Mouse (Mus musculus) megakaryocyte, embryonic 14.5 days (primary cell): ENCODE results near the gene Psmb11. TPM values are rescaled to one million over a fixed set of nuclear protein-coding genes. Genes with fewer than 3 reads are reported as not detected.
A peak's percentile ranks its signal among the peaks of the same experiment; 100 is the strongest.

Experiments used
- H3K27me3 ChIP-seq: replicated peaks from 2 replicates; pipeline ENCODE3; 2012; ENCODE audit warnings: inconsistent platforms
- H3K36me3 ChIP-seq: replicated peaks from 2 replicates; pipeline ENCODE3; 2012; ENCODE audit warnings: low read length, inconsistent platforms, mixed read lengths
- H3K4me1 ChIP-seq: 2 replicates; pipeline ENCODE4 v1.6.1; 2012; ENCODE audit warnings: inconsistent platforms
- H3K4me3 ChIP-seq: replicated peaks from 2 replicates; pipeline ENCODE3; 2012; ENCODE audit warnings: moderate library complexity, mild to moderate bottlenecking, inconsistent platforms
- H3K9me3 ChIP-seq: 2 replicates; pipeline ENCODE4 v1.6.1; 2012; ENCODE audit warnings: inconsistent platforms
- FLI1 ChIP-seq: IDR thresholded peaks from 2 replicates; pipeline ENCODE4 v1.6.1; 2012; ENCODE audit warnings: low read length, inconsistent platforms, mixed read lengths
- GATA1 ChIP-seq: IDR thresholded peaks from 3 replicates; pipeline ENCODE4 v1.6.1; 2012; ENCODE audit warnings: mixed read lengths, low read length, inconsistent platforms, borderline replicate concordance
- polyA plus RNA-seq: library from polyadenylated mRNA; stranded (reverse); fragments of >175 nt; gene quantifications from 2 replicates; pipeline ENCODE4 v1.2.3, GENCODE M21; 2012; ENCODE audit warnings: low replicate concordance; ENCODE audit not compliant: insufficient read depth

Gene Psmb11
- polyA plus RNA-seq, 1 experiment, result not detected

- TF ChIP-seq GATA1, result no peak
Measured at GRCm38 (mm10) chr14:54617897-54618365, 3.3 kb upstream of the Psmb11 start, which contains the start of gene Psmb5. Gene Psmb5, minus strand, starts transcription at chr14:54618022.

GRCm38 (mm10) chr14:54623334-54623733, 2.1 kb downstream of the Psmb11 start:
- H3K36me3 ChIP-seq, result no peaks in the 10 kb centered on the region
- TF ChIP-seq GATA1 (no peak), FLI1 (no peak)
- H3K27me3 ChIP-seq, result peaks cover 37% of the 10 kb centered on the region
- no peaks in the 10 kb centered on the region for H3K9me3 ChIP-seq
- peaks cover 3% of the 10 kb centered on the region for H3K4me1 ChIP-seq
- no peak overlapping the region for H3K4me3 ChIP-seq

More at GRCm38 (mm10) chr14:54617897-54618365, 3.3 kb upstream of the Psmb11 start, which contains the start of gene Psmb5:
- Histone ChIP-seq H3K4me3 (peak within 1 kb of the TSS; percentile 93), H3K4me1 (peaks cover 20% of the 10 kb centered on the region), H3K36me3 (peaks cover 28% of the 10 kb centered on the region), H3K27me3 (peaks cover 3% of the 10 kb centered on the region), H3K9me3 (no peaks in the 10 kb centered on the region)

- TF ChIP-seq GATA1, result no peak
- Histone ChIP-seq H3K9me3 (no peaks in the 10 kb centered on the region), H3K4me1 (peaks cover 18% of the 10 kb centered on the region), H3K4me3 (no peak overlapping the region), H3K36me3 (no peaks in the 10 kb centered on the region), H3K27me3 (peaks cover 38% of the 10 kb centered on the region)
Measured at GRCm38 (mm10) chr14:54624976-54625375, 3.7 kb downstream of the Psmb11 start.

- H3K4me1 ChIP-seq, result peaks cover 38% of the 10 kb centered on the region
Measured at GRCm38 (mm10) chr14:54628103-54628502, 6.9 kb downstream of the Psmb11 start.

GRCm38 (mm10) chr14:54629797-54630196, 8.6 kb downstream of the Psmb11 start:
- TF ChIP-seq GATA1, result no peak
- TF ChIP-seq FLI1, result no peak
- H3K4me3 ChIP-seq, result no peak overlapping the region
- peaks cover 23% of the 10 kb centered on the region for H3K36me3 ChIP-seq
- H3K27me3 ChIP-seq, result peaks cover 30% of the 10 kb centered on the region
- H3K9me3 ChIP-seq, result no peaks in the 10 kb centered on the region
- H3K4me1 ChIP-seq, result peaks cover 38% of the 10 kb centered on the region

More at GRCm38 (mm10) chr14:54628103-54628502, 6.9 kb downstream of the Psmb11 start:
- Histone ChIP-seq H3K4me3 (no peak overlapping the region), H3K36me3 (peaks cover 17% of the 10 kb centered on the region), H3K9me3 (no peaks in the 10 kb centered on the region), H3K27me3 (peaks cover 35% of the 10 kb centered on the region)
- no peak for TF ChIP-seq FLI1
- no peak for TF ChIP-seq GATA1

GRCm38 (mm10) chr14:54630583-54631239, 9.5 kb downstream of the Psmb11 start:
- Histone ChIP-seq H3K27me3 (peaks cover 21% of the 10 kb centered on the region), H3K9me3 (no peaks in the 10 kb centered on the region), H3K36me3 (peaks cover 25% of the 10 kb centered on the region), H3K4me3 (peak overlapping the region; percentile 42), H3K4me1 (peaks cover 38% of the 10 kb centered on the region)
- TF ChIP-seq GATA1 (no peak), FLI1 (no peak)

GRCm38 (mm10) chr14:54631240-54631599, 10.0 kb downstream of the Psmb11 start:
- TF ChIP-seq FLI1, result no peak
- Histone ChIP-seq H3K4me3 (no peak overlapping the region), H3K4me1 (peaks cover 38% of the 10 kb centered on the region), H3K9me3 (no peaks in the 10 kb centered on the region), H3K27me3 (peaks cover 16% of the 10 kb centered on the region), H3K36me3 (peaks cover 29% of the 10 kb centered on the region)

- Histone ChIP-seq H3K4me3 (no peak overlapping the region), H3K27me3 (peaks cover 6% of the 10 kb centered on the region), H3K9me3 (no peaks in the 10 kb centered on the region), H3K36me3 (peaks cover 38% of the 10 kb centered on the region), H3K4me1 (peaks cover 38% of the 10 kb centered on the region)
- TF ChIP-seq GATA1 (no peak), FLI1 (no peak)
Measured at GRCm38 (mm10) chr14:54632252-54632651, 11.0 kb downstream of the Psmb11 start.

- H3K36me3 ChIP-seq, result peaks cover 43% of the 10 kb centered on the region
- TF ChIP-seq GATA1 (no peak), FLI1 (no peak)
Measured at GRCm38 (mm10) chr14:54634182-54634581, 12.9 kb downstream of the Psmb11 start.

GRCm38 (mm10) chr14:54636954-54637353, 15.7 kb downstream of the Psmb11 start:
- H3K4me3 ChIP-seq, result no peak overlapping the region
- H3K27me3 ChIP-seq, result peaks cover 31% of the 10 kb centered on the region
- peaks cover 15% of the 10 kb centered on the region for H3K4me1 ChIP-seq
- peaks cover 39% of the 10 kb centered on the region for H3K36me3 ChIP-seq
- no peaks in the 10 kb centered on the region for H3K9me3 ChIP-seq
- TF ChIP-seq FLI1 (no peak), GATA1 (no peak)

More at GRCm38 (mm10) chr14:54634182-54634581, 12.9 kb downstream of the Psmb11 start:
- H3K4me3 ChIP-seq, result no peak overlapping the region
- no peaks in the 10 kb centered on the region for H3K9me3 ChIP-seq
- peaks cover 10% of the 10 kb centered on the region for H3K27me3 ChIP-seq
- peaks cover 28% of the 10 kb centered on the region for H3K4me1 ChIP-seq
